Mouse (Mus musculus): Measurements from ENCODE around the gene Asl.

DNA sequence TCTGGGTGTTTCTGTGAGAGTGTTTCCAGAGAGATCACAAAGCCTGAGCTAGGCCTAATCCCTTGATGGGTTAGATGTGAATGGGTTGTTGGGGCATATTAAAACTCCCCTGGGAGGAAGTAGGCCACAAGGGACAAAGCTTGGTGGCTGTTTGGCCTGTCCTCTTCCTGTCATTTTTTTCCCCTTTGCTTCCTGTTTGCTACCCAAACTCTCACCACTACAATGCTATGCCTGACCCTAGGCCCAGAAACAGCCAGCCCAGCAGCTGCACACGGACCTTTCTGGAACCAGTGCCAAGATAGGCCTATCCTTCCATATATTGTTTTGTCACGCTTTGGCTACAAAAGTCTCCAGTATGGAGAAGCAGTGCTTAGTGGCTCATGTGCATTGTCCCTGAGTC lies 33.0 kb upstream of the Asl start:
- TF ChIP-seq CTCF (conservative IDR thresholded peaks at IDR 0.05; ENCODE audit: low read length) = no peak
- TF ChIP-seq POU5F1 (IDR thresholded peaks at IDR 0.05; ENCODE audit: borderline replicate concordance, low read length) = no peak
- no peak for TF ChIP-seq NANOG (IDR thresholded peaks at IDR 0.05; ENCODE audit: borderline replicate concordance, low read length)

All from E14TG2a.4 (cell line).